Mouse (Mus musculus) midbrain, embryonic 16.5 days (tissue): ENCODE data around the gene Stac3. TPM values are rescaled to one million over a fixed set of nuclear protein-coding genes. Genes with fewer than 3 reads are reported as not detected.

Source experiments
- ATAC-seq: fragments of 200-750 bp; cut with Nextera tagmentation; 2 replicates; pipeline ENCODE4 v1.8.0; 2017; ENCODE audit warnings: moderate TSS enrichment
- H3K27ac ChIP-seq: fragments of 300-500 bp; sonication (generic); 2 replicates; pipeline ENCODE4 v1.5.1; 2014; ENCODE audit warnings: mild to moderate bottlenecking, low read length, mixed read lengths
- H3K27me3 ChIP-seq: fragments of 300-500 bp; sonication (generic); 2 replicates; pipeline ENCODE4 v1.6.1; 2014; ENCODE audit warnings: low read depth, low read length, mixed read lengths; ENCODE audit not compliant: control insufficient read depth, insufficient read depth
- H3K36me3 ChIP-seq: fragments of 300-500 bp; sonication (generic); 2 replicates; pipeline ENCODE4 v1.6.1; 2014; ENCODE audit warnings: mild to moderate bottlenecking, low read length, moderate library complexity, mixed read lengths; ENCODE audit not compliant: control insufficient read depth, insufficient read depth
- H3K4me1 ChIP-seq: fragments of 300-500 bp; sonication (generic); 2 replicates; pipeline ENCODE4 v1.6.1; 2014; ENCODE audit warnings: mild to moderate bottlenecking, low read length, mixed read lengths; ENCODE audit not compliant: control insufficient read depth, insufficient read depth
- H3K4me2 ChIP-seq: fragments of 300-500 bp; sonication (generic); 2 replicates; pipeline ENCODE4 v1.6.1; 2014; ENCODE audit warnings: mild to moderate bottlenecking, low read length, mixed read lengths
- H3K4me3 ChIP-seq: fragments of 300-500 bp; sonication (generic); 2 replicates; pipeline ENCODE4 v1.5.1; 2014; ENCODE audit warnings: low read depth, mild to moderate bottlenecking, low read length, moderate library complexity, mixed read lengths
- H3K9ac ChIP-seq: fragments of 300-500 bp; sonication (generic); 2 replicates; pipeline ENCODE4 v1.6.1; 2014; ENCODE audit warnings: low read depth, low read length, mixed read lengths
- H3K9me3 ChIP-seq: fragments of 300-500 bp; sonication (generic); replicated peaks from 2 replicates; pipeline ENCODE4 v1.6.1; 2014; ENCODE audit warnings: mild to moderate bottlenecking, low read length, mixed read lengths; ENCODE audit not compliant: control insufficient read depth, poor library complexity, severe bottlenecking
- WGBS: fragments of 180-500 bp; shearing (Covaris S2); extraction: QIAGEN DNeasy Blood & Tissue Kit; methylation state at CpG from one replicate; pipeline ENCODE4 v1.1.7; 2014; 5-methylcytosine and 5-hydroxymethylcytosine counted together
- polyA plus RNA-seq: library from polyadenylated mRNA; unstranded; fragments of >200 nt; fragmentation: Nextera tagmentation; extraction: Ambion mirVana; gene quantifications from 2 replicates; pipeline ENCODE4 v1.2.1, GENCODE M21; 2015

Stac3 gene
- polyA plus RNA-seq, 1 experiment from 2014 or later: 1.3 TPM

DNA sequence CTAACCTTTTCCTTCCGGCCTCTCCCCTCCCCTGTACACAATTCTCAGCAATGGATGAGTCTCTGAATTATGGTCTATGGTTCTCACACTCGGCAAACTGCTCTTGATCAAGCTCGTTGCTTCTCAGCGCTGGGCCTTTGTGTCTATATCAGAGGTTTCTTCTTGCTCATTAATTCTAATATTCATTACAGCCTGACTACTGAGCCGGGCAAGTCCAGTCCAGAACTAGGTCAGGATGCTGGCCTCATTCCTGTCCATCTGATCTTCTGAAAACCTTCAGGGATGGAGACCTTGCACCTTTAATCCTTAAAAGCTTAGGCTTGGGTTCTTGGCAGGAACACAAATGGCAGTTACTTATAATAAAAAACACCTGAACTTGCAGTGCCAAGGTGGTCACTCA is 2.0 kb upstream of the Stac3 start:
- Histone ChIP-seq H3K4me1 (no peaks in the 10 kb centered on the region), H3K27ac (no peak overlapping the region), H3K36me3 (peaks cover 21% of the 10 kb centered on the region), H3K27me3 (no peaks in the 10 kb centered on the region), H3K4me2 (no peak overlapping the region), H3K9me3 (no peaks in the 10 kb centered on the region), H3K9ac (no peak overlapping the region), H3K4me3 (no peak overlapping the region)
- ATAC-seq: no peak
- 87% methylated on average over 5 of the region's 5 CpGs for WGBS

GRCm38 (mm10) chr10:127500042-127500441 is 1.4 kb upstream of the Stac3 start:
- Histone ChIP-seq H3K9me3 (no peaks in the 10 kb centered on the region), H3K4me2 (no peak overlapping the region), H3K27ac (no peak overlapping the region), H3K4me1 (no peaks in the 10 kb centered on the region), H3K9ac (no peak overlapping the region), H3K4me3 (no peak overlapping the region), H3K27me3 (no peaks in the 10 kb centered on the region), H3K36me3 (peaks cover 19% of the 10 kb centered on the region)
- no peak for ATAC-seq
- WGBS: 90% methylated on average over 4 of the region's 4 CpGs

- peak overlapping the region; percentile 32; the same call in 1 of the 2 replicates for H3K9ac ChIP-seq
- H3K4me3 ChIP-seq: no peak overlapping the region
- no peak for ATAC-seq
- H3K9me3 ChIP-seq: no peaks in the 10 kb centered on the region
- H3K4me1 ChIP-seq: peaks cover 36% of the 10 kb centered on the region
- no peaks in the 10 kb centered on the region for H3K27me3 ChIP-seq
- no peaks in the 10 kb centered on the region for H3K36me3 ChIP-seq
- peak overlapping the region; percentile 72; the same call in 1 of the 2 replicates for H3K4me2 ChIP-seq
- WGBS: 3% methylated on average over 15 of the region's 15 CpGs
- peak overlapping the region; percentile 99; the same call in 1 of the 2 replicates for H3K27ac ChIP-seq
These were observed 6.8 kb downstream of the Stac3 start for GRCm38 (mm10) chr10:127508239-127508638.

DNA sequence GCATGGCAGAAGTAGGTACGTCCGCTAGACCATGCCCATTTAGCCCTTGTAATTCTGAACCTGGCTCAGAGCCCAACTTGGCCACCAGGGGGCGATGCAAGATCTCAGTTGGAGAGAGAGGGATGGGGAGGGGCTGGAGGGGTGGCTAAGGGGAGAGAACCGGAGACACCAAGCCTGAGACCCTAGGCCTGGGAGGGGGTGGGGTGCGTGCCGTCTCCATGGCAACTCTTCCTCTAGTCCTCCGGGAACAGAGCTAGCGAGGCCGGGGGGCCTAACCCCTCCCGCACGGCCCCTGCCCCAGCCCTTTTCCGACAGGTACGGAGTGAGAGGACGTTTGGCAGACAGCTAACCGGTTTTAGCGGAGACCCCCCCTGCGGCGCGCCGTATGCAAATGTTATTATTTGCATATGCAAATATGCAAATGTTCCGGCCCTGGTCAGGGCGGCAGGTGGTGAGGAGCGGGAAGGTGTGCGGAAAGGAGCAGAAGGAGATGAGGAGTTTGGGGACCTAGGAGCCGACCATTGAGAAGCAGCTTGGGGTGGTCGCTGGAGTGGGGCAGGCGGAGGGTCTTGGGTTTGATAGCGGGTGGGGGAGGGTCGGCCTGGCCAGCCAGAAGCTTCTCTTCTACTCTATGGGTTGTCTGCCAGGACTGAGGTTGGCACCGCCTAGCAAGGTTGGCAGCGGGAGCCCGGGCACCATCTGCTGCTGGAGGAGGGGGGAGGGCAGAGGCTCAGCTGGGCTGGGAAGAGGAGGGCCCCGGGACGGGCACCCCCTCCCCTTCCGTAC is 7.8 kb downstream of the Stac3 start:
- H3K36me3 ChIP-seq: no peaks in the 10 kb centered on the region
- WGBS: under 1% methylated on average over 35 of the region's 35 CpGs
- H3K4me3 ChIP-seq: peak overlapping the region; percentile 44
- peak overlapping the region; percentile 99 for H3K27ac ChIP-seq
- peak; percentile 53 for ATAC-seq
- no peaks in the 10 kb centered on the region for H3K9me3 ChIP-seq
- peaks cover 44% of the 10 kb centered on the region for H3K4me1 ChIP-seq
- H3K4me2 ChIP-seq: peak overlapping the region; percentile 72
- no peaks in the 10 kb centered on the region for H3K27me3 ChIP-seq
- peak overlapping the region; percentile 66 for H3K9ac ChIP-seq

- no peaks in the 10 kb centered on the region for H3K36me3 ChIP-seq
- H3K4me3 ChIP-seq: peak overlapping the region; percentile 44
- H3K9ac ChIP-seq: peak overlapping the region; percentile 66
- H3K27me3 ChIP-seq: peaks cover 1% of the 10 kb centered on the region; the same call in 1 of the 2 replicates
- peak overlapping the region; percentile 72 for H3K4me2 ChIP-seq
- WGBS: 6% methylated on average over 17 of the region's 17 CpGs
- H3K4me1 ChIP-seq: peaks cover 44% of the 10 kb centered on the region
- peak overlapping the region; percentile 99 for H3K27ac ChIP-seq
- ATAC-seq: no peak; the same call in 1 of the 2 replicates
- no peaks in the 10 kb centered on the region for H3K9me3 ChIP-seq
These were observed 8.6 kb downstream of the Stac3 start for GRCm38 (mm10) chr10:127509837-127510701.

DNA sequence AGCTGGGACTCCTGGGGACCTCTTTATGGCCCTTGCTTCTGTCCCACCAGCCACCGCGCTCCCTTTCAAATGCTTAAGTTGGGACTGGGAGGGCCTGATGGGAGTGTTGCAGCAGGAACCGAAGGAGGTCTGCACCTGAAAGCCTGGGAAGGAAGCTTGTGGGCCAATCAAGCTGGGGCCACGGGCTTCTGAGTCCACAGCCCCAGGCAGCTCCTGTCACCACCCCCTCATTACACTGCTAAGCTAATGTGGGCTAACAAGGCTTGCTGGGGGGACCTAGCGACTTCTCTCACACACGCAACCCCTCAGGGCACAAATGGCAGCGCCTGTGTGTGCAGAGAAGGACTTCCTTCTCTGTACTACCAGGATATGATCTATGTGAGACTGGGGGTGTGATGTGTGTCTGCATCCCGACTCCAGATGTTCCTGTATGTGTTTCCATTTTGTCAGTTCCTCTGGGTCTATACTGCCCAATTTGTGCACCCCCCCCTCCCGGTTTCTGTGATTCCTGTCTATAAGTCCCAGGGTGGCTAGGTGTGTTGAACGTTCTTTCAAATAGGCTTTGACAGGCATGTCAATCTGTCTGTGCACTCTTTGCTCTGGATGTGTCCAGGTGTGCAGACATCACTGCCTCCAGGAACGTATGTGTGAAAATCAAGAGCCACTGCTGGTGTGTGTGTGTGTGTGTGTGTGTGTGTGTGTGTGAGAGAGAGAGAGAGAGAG is 9.6 kb downstream of the Stac3 start:
- WGBS: 5% methylated on average over 11 of the region's 11 CpGs
- ATAC-seq: no peak
- H3K4me2 ChIP-seq: peak overlapping the region; percentile 96
- H3K9me3 ChIP-seq: no peaks in the 10 kb centered on the region
- peaks cover 53% of the 10 kb centered on the region for H3K4me1 ChIP-seq
- peak overlapping the region; percentile 48 for H3K4me3 ChIP-seq
- H3K9ac ChIP-seq: peak overlapping the region; percentile 89
- H3K36me3 ChIP-seq: no peaks in the 10 kb centered on the region
- peak overlapping the region; percentile 99 for H3K27ac ChIP-seq
- H3K27me3 ChIP-seq: peaks cover 6% of the 10 kb centered on the region

DNA sequence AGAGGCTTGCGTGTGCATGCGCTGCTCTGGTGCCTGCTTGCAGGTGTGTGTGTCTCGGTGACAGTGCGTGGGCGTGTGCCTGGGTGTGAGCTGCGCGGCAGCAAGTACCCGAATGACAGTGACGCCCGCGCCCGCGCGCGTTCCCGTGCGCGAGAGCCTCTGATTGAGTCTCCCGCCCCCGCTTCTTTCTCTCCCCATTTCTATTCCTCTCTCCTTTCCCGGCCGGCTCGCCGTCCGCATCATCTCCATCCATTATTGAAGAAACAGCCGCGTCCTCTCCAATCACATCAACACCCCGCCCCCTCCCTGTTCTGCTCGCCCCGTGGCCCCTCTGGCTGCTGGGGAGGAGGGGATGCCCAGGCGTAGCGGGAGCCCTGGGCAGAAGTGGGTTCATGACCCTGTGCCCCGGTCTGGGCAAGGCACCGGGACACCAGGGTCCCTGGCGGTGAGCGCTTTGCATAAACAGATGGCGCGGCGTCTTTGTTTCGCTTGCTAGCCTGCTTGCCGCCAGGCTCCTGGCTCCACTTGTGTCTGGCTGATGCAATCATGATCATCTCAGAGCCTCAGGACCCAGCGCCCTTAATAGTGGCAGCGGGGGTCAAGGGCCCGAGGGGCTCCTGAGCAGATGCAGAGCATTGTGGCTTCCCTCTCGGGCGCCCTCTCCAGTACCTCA is 10.3 kb downstream of the Stac3 start:
- no peaks in the 10 kb centered on the region for H3K9me3 ChIP-seq
- peak overlapping the region; percentile 99 for H3K27ac ChIP-seq
- H3K27me3 ChIP-seq: peaks cover 6% of the 10 kb centered on the region
- H3K9ac ChIP-seq: peak overlapping the region; percentile 89
- peaks cover 59% of the 10 kb centered on the region for H3K4me1 ChIP-seq
- no peaks in the 10 kb centered on the region for H3K36me3 ChIP-seq
- H3K4me2 ChIP-seq: peak overlapping the region; percentile 96
- ATAC-seq: peak; percentile 19
- under 1% methylated on average over 37 of the region's 46 CpGs for WGBS
- peak overlapping the region; percentile 48 for H3K4me3 ChIP-seq

DNA sequence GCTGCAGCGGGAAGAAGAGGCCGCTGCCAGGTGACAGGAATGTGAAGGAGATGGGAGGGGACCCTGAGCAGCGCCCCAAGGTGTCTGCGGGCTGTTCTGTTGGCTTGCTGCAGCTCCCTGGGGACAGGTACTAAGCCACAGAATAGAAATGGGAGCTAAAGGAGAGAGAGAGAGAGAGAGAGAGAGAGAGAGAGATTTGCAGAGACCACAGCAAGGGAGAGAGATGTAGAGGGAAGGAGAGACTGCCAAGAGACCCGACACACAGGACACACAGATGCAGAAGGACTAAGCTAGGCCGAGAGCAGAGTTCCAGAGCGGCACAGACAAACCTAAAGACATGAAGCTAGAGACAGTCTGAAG is 10.8 kb downstream of the Stac3 start:
- 1% methylated on average over 7 of the region's 7 CpGs for WGBS
- Histone ChIP-seq H3K27ac (peak overlapping the region; percentile 99), H3K4me2 (peak overlapping the region; percentile 96), H3K9me3 (no peaks in the 10 kb centered on the region), H3K27me3 (peaks cover 6% of the 10 kb centered on the region), H3K4me1 (peaks cover 59% of the 10 kb centered on the region), H3K9ac (peak overlapping the region; percentile 89), H3K4me3 (peak overlapping the region; percentile 48), H3K36me3 (no peaks in the 10 kb centered on the region)
- ATAC-seq: no peak
